Mouse (Mus musculus): ENCODE data around the gene Jph2.

DNA sequence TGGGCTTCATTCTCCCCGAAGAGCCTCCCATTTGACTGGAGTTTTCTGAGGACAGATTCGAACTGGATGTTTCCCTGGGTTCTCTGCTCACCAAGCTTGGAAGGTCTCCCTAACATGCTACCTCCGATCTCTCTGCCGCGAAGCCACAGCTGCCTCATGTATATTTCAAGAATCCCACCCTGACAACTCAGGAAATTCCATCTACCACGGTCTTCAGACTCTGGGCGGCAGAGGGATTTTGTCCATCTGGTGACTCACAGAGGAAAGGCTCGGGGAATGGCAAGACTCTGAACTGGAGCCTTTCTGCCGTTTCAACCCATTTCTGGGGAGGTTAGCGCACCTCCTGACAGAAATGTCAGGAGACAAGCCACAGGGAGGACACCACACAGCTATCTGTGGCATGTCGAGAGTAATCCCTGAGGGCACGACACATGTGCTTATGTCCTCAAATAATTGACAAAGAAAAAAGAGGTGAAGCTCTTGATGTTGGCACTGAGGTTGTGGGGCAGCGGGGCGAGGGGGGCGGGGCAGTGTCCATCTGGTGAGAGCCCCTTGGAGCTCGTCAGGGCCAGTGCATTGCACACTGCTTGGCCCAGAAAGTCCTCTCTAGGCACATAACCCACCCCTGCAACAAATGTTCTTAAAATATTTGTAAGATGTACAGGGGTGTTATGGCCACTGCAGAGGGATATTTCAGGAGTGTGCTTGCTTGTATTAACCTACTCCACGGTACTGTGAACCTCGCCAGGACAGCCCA is 32.8 kb downstream of the Jph2 start:
- no peak for TF ChIP-seq POLR2A (IDR thresholded peaks at IDR 0.05; ENCODE audit: insufficient read depth, low read depth, low read length)
- TF ChIP-seq CTCF (IDR thresholded peaks at IDR 0.05; ENCODE audit: insufficient read depth, low read depth, low read length): no peak
